Mouse (Mus musculus) NIH3T3 (cell line): ENCODE measurements at regions not wholly inside any gene's neighbourhood (a gene's known extent, or its start where the extent isn't known, plus 50 kb on each side); places are given as distances from the start of the nearest gene placed in this dataset.
"Not testable (repeated sequence)": the region's sequence is repeated elsewhere in the genome, so short reads cannot be mapped to it uniquely, and the experiment has no call there.

Source experiments
- DNase-seq: peaks from one replicate; pipeline ENCODE4 v3.0.0-alpha.2; 2012; ENCODE audit warnings: low read depth

DNA sequence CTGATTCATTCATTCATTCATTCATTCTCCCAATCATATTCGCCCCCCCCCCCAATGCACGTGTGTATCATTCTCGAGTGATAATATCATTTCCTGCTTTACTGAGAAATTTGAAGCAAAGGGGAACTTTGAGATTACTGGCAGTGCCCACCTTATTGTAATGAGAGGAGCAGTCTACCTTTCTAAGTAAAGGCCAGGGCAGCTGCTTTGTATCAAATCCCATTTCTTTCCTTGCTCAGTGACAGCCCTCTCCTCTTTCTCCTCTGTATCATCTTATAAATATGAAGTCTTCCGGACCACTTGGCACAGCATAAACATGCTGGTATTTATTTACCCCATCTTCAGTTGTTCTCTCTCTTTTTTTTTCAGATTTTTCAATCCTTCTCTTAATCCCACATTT lies 139.1 kb upstream of the Tacstd2 start:
- not testable (repeated sequence) for DNase-seq

DNA sequence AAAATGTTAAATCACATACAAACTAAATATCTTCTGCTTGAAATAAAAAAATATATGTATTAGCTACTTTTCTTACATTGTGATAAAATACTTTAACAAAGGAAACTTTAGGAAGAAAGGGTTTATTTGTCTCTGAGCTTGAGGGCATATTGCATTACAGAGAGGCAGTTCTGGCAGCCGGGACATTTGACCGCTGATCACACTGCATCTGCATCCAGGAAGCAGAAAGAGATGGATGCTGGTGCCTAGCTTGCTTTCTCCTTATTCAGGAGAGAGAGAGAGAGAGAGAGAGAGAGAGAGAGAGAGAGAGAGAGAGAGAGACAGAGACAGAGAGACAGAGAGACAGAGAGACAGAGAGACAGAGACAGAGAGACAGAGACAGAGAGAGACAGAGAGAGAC lies 137.7 kb upstream of the Tacstd2 start:
- not testable (repeated sequence) for DNase-seq

DNA sequence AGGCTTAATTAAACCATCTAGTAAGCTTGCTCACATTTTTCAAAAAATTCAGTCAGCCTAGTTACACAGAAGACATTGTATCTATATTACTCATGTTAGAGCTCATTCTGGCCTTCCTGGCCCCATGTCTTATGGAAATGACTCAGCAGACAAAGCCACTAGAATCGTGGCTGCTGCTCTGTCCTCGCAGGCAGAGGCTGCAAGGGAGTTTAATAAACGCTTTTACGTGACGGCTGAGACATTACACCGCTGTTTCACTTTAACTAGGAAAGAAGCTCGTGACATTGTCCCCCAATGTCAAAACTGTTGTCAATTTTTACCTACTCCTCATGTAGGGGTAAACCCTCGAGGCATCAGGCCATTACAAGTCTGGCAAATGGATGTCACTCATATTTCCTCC lies 132.5 kb upstream of the Tacstd2 start:
- not testable (repeated sequence) for DNase-seq

GRCm38 (mm10) chr6:67631617-67632016 lies 96.0 kb upstream of the Tacstd2 start:
- peak; percentile 8 for DNase-seq

DNA sequence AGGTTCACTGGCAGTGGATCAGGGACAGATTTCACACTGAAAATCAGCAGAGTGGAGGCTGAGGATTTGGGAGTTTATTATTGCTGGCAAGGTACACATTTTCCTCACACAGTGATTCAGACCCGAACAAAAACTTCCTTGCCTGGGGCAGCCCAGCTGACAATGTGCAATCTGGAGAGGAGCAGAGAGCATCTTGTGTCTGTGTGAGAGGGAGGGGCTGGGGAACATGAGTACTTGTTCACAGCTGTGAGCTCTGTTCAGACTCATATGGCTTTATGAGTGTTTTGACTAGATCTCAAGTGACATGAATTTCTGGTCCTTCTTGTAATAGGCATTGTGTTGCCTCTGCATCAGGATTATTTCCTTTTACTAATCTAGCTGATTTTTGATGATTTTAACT lies 74.8 kb upstream of the Tacstd2 start:
- DNase-seq = no peak

DNA sequence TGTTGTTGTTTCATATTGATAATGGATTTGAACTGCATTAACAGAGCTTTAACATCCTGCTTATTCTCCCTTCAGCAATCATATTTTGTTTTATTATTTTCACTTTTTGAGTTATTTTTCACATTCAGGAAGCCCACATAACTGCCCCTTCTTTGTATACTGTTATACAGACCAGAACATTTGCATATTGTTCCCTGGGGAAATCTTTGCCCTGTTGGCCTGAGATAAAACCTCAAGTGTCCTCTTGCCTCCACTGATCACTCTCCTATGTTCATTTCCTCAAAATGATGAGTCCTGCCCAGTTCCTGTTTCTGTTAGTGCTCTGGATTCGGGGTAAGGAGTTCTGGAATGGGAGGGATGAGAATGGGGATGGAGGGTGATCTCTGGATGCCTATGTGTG lies 73.9 kb upstream of the Tacstd2 start:
- DNase-seq = not testable (repeated sequence)
